Mouse (Mus musculus) cerebellum, adult 11-12 months (tissue): ENCODE results near the gene Olfr318.
"Not testable (repeated sequence)": the region's sequence is repeated elsewhere in the genome, so short reads cannot be mapped to it uniquely, and the experiment has no call there.

Experiments used
- DNase-seq: peaks from one replicate; pipeline ENCODE4 v3.0.0; 2022

Gene Olfr318

DNA sequence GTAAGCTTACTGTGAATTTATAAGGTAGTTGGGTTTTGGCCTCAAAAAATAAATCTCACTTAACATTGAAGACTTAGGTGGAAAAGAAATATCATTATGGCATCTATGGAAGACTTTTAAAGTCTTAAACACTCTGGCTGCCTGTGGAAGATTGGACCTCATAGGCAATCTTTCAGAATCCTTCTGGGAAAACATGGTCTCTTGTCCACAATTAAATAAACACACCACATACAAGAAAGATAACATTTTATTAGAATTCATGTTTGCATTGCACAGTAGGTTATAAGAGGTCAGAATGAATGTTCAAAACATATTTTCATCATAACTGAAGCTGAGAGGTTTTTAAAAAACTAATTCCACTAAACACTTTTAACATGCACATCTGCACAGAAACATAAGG lies at the start of gene Olfr318:
Olfr318 (minus strand) TSS at position 101 of the 400 bp plus-strand sequence.
- DNase-seq = no peak

DNA sequence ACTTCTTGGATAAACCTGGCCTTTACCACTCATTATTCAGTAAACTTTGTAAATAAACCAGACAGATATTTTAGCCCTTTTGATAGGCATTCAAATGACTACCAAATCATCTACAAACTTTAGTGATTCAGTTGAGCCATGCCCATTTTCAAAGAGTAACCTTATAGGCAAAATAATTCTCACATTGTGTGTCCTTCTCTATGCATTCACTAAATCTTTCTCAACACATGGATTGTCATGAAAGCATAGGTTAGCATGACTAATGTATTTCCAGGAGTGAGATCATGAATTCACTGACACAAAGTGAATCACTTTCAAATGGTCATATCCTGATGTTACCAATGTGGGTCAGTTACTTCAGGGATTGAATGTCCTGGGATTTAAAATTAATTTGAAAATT lies 49.1 kb upstream of the Olfr318 start, which contains the start of gene Olfr315:
Olfr315 (plus strand) TSS at position 301 of the 400 bp plus-strand sequence.
- DNase-seq = no peak

DNA sequence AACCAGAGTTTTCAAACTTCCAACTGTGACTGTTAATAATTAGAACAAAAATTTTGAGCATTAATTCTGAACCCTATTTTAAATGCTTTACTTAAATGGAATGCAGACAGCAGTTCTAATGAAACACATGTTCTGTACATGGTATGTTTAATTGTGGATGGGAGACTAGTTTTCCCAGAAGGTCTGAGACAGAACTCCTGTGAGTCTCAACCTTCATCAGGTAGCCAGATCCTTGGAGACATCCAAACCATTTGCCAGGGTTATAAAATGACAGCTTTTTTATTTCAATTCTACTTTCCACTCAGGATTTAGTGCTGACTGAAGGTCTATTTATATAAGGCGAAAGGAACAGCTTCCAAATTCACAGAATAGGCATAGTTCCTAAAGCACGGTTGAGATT lies 28.6 kb upstream of the Olfr318 start, which contains the start of gene Olfr316:
Olfr316 (plus strand) TSS at position 301 of the 400 bp plus-strand sequence.
- no peak for DNase-seq

DNA sequence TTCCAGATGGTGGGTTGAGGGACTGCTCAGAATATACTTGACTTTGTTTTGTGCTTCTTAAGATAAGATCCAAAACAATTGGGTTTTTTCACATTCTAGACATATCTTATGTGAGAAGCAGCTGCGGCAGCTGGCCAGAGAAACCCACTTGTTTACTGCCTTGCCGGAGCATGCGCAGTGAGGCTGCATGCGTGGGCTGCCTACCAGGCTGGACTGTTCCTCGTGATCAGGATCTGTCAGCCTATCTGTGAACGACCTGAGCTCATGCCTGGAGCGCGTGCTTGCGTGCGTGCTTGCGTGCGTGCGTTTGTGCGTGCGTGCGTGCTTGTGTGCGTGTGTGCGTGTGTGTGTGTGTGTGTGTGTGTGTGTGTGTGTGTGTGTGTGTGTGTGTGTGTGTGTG lies 27.3 kb upstream of the Olfr318 start:
- not testable (repeated sequence) for DNase-seq

DNA sequence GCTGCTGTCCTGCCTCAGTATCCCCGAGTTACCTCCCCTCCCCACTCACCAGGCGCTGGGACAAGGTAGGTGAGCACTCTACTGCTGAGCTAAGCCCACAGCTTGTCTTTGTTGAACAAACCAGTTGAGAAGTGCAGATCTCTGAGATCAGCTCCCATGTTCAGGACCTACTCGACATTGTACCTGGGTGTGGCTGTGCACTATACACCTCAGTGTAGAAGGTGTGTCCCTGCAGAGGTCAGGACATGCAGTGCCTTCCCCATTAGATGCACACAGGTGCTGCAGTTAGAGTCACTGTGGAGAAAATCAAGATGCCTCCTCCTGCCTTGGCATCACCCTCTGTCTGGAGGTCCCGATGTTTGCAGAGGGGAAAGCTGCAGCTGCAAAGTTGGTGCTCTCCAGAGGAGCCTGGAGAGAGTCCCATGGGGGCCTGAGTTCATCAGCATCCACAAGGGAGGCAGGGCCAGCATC lies 15.0 kb upstream of the Olfr318 start, which contains the start of gene Olfr317:
Olfr317 (minus strand) TSS at position 421 of the 471 bp plus-strand sequence.
- DNase-seq = no peak

DNA sequence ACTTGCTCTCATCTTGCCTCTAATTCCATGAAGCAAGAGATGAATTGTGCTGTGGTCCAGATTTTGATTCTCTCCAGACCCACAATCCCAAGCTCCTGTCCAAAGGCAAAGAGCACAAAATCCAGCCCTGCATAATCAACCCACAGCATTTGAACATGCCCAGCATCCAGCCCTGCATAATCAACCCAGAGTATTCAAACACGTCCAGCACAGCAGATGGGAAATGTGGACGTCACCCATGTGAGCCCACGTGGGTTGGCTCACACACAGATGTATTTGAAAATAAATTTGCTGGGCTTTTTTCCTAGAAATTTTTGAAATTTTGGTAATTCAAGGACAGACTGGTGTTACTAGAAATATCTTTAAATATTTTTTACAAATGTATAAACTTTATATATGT lies 9.6 kb upstream of the Olfr318 start:
- DNase-seq = no peak

DNA sequence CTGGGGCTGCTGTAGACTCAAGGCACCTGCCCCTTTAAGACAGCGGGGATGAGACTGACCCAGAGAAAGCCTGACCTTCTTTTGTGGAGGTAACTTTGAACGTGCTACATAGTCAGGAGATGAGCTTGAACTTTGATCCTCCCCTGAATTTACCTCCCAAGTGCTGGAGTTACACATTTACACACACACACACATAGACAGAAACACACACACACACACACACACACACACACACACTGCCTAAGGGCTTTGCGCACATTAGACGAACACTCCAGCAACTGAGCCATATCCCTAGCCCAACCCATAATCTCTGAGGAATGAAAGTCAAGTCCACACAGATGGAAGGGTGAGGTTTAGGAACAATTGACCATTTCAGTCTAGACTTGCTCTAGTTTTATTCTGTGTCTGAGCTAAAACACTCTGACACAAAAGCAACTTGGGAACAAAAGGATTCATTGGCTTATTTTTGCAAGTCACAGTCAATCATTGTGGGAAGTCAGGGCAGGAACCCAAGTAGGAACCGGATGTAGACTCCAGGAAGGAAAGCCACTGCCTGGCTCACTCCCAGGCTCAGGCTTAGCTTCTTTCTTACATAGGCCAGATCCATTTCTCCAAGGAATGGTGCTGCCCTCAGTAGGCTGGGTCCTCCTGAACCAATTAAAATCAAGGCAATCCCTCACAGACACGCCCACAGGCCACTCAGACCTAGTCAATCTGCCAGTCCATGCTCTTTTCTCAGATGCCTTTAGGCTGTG lies 4.3 kb upstream of the Olfr318 start:
- not testable (repeated sequence) for DNase-seq

DNA sequence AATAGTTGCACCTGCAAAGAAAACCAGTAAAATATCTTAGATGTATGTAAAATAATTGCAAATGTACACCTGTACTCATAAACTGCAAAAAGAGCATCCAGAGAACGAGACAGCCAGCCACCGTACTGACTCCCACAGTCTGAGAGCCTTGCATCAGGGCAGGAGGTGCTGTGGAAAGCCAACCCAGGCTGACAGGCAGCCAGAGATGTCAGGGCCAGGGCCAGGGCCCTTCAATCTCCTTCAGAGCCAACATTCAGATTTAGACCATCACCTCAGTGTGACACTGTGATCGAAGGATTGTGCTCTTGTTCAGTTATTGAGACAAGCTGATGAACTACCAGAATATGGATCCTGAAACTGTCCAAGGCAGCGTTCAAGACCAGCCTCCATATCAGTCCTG lies 4.1 kb downstream of the Olfr318 start:
- no peak for DNase-seq

DNA sequence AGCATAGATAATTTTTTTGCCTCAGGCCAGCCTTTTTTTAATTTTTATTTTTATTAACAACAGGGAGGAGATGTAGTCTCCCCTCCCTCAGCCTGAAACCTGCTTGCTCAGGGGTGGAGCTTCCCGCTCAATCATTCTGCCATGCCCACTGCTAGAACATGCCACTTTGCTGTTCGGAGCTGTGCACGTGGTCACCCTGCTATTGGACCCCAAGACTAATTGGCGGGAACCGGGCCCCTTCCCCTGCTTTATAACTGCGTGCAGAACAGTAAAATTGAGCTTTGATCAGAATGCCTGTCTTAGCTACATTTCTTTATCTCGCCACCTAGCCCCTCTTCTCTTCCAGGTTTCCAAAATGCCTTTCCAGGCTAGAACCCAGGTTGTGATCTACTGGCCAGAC lies 6.1 kb downstream of the Olfr318 start:
- not testable (repeated sequence) for DNase-seq

DNA sequence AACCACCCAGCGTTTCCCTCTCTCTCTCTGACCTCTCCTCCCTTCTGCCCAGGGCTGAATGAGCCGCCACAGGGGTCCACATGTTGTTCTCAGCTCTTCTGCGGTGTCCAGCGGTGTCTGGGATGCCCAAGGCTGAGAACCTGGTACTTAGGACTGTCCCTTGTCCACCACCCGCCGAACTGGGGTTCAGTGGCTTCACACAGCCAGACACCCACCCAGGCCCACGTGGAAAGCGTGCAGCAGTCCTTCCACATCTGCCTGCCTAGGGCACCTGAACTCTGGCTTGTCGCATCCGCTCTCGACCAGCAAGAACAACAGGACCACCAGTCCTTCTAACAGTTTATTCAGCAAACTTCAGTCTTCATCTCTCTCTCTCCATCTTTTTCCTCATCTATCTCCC lies 14.7 kb downstream of the Olfr318 start:
- DNase-seq = no peak

DNA sequence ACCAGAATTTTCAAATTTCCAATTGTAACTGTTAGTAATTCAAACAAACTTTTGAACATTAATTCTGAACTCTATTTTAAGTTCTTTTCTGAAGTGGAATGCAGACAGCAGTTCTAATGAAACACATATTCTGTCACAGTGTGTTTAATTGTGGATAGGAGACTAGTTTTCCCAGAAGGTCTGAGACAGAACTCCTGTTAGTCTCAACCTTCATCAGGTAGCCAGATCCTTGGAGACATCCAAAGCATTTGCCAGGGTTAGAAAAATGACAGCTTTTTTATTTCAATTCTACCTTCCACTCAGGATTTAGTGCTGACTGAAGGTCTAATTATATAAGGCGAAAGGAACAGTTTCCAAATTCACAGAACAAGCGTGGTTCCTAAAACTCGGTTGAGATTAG lies 25.0 kb downstream of the Olfr318 start, which contains the start of gene Olfr319:
Olfr319 (plus strand) TSS at position 301 of the 400 bp plus-strand sequence.
- DNase-seq = no peak

DNA sequence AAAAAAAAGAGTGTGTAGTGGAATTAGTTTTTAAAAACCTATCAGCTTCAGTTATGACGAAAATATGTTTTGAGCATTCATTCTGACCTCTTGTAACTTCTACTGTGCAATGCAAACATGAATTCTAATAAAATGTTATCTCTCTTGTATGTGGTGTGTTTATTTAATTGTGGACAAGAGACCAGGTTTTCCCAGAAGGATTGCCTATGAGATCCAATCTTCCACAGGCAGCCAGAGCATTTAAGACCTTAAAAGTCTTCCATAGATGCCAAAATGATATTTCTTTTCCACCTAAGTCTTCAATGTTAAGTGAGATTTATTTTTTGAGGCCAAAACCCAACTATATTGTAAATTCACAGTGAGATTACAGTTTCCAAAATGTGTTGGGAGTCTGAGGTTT lies 43.0 kb downstream of the Olfr318 start, which contains the start of gene Olfr320:
Olfr320 (plus strand) TSS at position 301 of the 400 bp plus-strand sequence.
- no peak for DNase-seq

DNA sequence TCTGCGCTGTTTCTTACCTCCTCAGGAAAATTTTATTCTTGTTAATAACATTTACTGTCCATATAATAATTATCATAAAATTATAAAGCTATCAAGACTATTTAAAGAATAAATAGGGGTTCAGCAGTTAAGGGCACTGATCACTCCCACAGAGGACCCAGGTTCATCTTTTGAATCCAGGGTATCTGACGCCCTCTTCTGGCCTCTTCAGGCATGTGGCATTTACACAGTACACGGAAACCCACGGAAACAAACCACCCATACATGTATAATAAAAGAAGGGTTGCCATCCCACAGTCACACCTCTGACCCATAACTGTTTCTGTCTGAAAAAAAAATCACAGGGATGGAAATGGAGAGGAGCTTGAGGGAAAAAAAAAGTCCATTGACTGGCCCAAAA lies 52.0 kb downstream of the Olfr318 start:
- no peak for DNase-seq

DNA sequence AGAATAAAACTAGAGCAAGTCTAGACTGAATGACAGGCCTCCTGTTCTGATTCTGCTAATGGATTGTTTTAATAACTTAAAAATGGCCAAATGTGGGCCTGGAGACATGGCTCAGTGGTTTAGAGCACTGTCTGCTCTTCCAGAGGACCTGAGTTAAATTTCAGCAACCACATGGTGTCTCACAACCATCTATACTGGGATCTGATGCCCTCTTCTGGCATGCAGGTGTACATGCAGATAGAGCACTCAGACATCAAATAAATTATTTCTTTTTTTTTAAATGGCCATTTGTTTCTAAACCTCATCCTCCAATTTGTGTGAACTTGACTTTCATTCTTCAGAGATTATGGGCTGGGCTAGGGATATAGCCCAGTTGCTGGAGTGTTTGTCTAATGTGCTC lies 54.6 kb downstream of the Olfr318 start:
- DNase-seq = no peak
